Mouse (Mus musculus): ENCODE measurements around the gene Rora. TPM values are rescaled to one million over a fixed set of nuclear protein-coding genes. Genes with fewer than 3 reads are reported as not detected.

The Rora gene
- polyA plus RNA-seq, 1 experiment from 2014 or later = 6.6 TPM

- Histone ChIP-seq H3K27ac (replicated peaks) (no peak overlapping the region), H3K4me3 (no peak overlapping the region), H3K27me3 (replicated peaks; ENCODE audit: low read depth, poor library complexity, severe bottlenecking) (no peaks in the 10 kb centered on the region), H3K4me1 (peaks cover 5% of the 10 kb centered on the region; the same call in 1 of the 2 replicates), H3K9me3 (no peaks in the 10 kb centered on the region), H3K36me3 (replicated peaks) (no peaks in the 10 kb centered on the region)
- WGBS = 76% methylated on average over 7 of the region's 7 CpGs
- DNase-seq (ENCODE audit: low spot score) = no peak
Observed at GRCm38 (mm10) chr9:69165096-69165836, 511.7 kb downstream of the Rora start.

GRCm38 (mm10) chr9:69174061-69174460 lies 520.5 kb downstream of the Rora start:
- 78% methylated on average over 6 of the region's 6 CpGs for WGBS

GRCm38 (mm10) chr9:69174527-69175116 lies 521.0 kb downstream of the Rora start:
- Histone ChIP-seq H3K4me1 (0 out of 2 replicates have a peak, but pooled peaks cover 3% of the 10 kb centered on the region), H3K36me3 (replicated peaks) (no peaks in the 10 kb centered on the region), H3K27ac (replicated peaks) (no peak overlapping the region), H3K27me3 (replicated peaks; ENCODE audit: low read depth, poor library complexity, severe bottlenecking) (0 out of 2 replicates have a peak, but pooled peaks cover 4% of the 10 kb centered on the region), H3K9me3 (no peaks in the 10 kb centered on the region), H3K4me3 (no peak overlapping the region)
- no peak for DNase-seq (ENCODE audit: low spot score)
- 83% methylated on average over 10 of the region's 10 CpGs for WGBS

More at GRCm38 (mm10) chr9:69174061-69174460, 520.5 kb downstream of the Rora start:
- H3K27ac ChIP-seq (replicated peaks) = no peak overlapping the region
- no peaks in the 10 kb centered on the region for H3K36me3 ChIP-seq (replicated peaks)
- H3K9me3 ChIP-seq = no peaks in the 10 kb centered on the region
- no peak overlapping the region for H3K4me3 ChIP-seq
- 0 out of 2 replicates have a peak, but pooled peaks cover 3% of the 10 kb centered on the region for H3K4me1 ChIP-seq
- 0 out of 2 replicates have a peak, but pooled peaks cover 4% of the 10 kb centered on the region for H3K27me3 ChIP-seq (replicated peaks; ENCODE audit: low read depth, poor library complexity, severe bottlenecking)
- DNase-seq (ENCODE audit: low spot score) = no peak

- Histone ChIP-seq H3K9me3 (no peaks in the 10 kb centered on the region), H3K36me3 (replicated peaks) (no peaks in the 10 kb centered on the region), H3K27ac (replicated peaks) (no peak overlapping the region), H3K4me3 (no peak overlapping the region), H3K4me1 (peaks cover 23% of the 10 kb centered on the region), H3K27me3 (replicated peaks; ENCODE audit: low read depth, poor library complexity, severe bottlenecking) (0 out of 2 replicates have a peak, but pooled peaks cover 4% of the 10 kb centered on the region)
- DNase-seq (ENCODE audit: low spot score) = no peak
- WGBS = 95% methylated on average over 3 of the region's 3 CpGs
Observed at GRCm38 (mm10) chr9:69176988-69177387, 523.4 kb downstream of the Rora start.

GRCm38 (mm10) chr9:69179224-69179623 lies 525.6 kb downstream of the Rora start:
- no peaks in the 10 kb centered on the region for H3K36me3 ChIP-seq (replicated peaks)
- no peaks in the 10 kb centered on the region for H3K9me3 ChIP-seq
- 94% methylated on average over 8 of the region's 8 CpGs for WGBS
- H3K27me3 ChIP-seq (replicated peaks; ENCODE audit: low read depth, poor library complexity, severe bottlenecking) = 0 out of 2 replicates have a peak, but pooled peaks cover 4% of the 10 kb centered on the region
- DNase-seq (ENCODE audit: low spot score) = no peak
- peaks cover 33% of the 10 kb centered on the region for H3K4me1 ChIP-seq
- H3K4me3 ChIP-seq = no peak overlapping the region
- H3K27ac ChIP-seq (replicated peaks) = no peak overlapping the region

GRCm38 (mm10) chr9:69180961-69181360 lies 527.4 kb downstream of the Rora start:
- WGBS = 54% methylated on average over 3 of the region's 3 CpGs
- Histone ChIP-seq H3K27me3 (replicated peaks; ENCODE audit: low read depth, poor library complexity, severe bottlenecking) (0 out of 2 replicates have a peak, but pooled peaks cover 4% of the 10 kb centered on the region), H3K36me3 (replicated peaks) (no peaks in the 10 kb centered on the region), H3K4me3 (no peak overlapping the region), H3K4me1 (peaks cover 34% of the 10 kb centered on the region), H3K27ac (replicated peaks) (peak overlapping the region; percentile 62), H3K9me3 (no peaks in the 10 kb centered on the region)
- no peak for DNase-seq (ENCODE audit: low spot score)

- Histone ChIP-seq H3K4me1 (peaks cover 34% of the 10 kb centered on the region), H3K27me3 (replicated peaks; ENCODE audit: low read depth, poor library complexity, severe bottlenecking) (0 out of 2 replicates have a peak, but pooled peaks cover 4% of the 10 kb centered on the region), H3K27ac (replicated peaks) (peak overlapping the region; percentile 62), H3K9me3 (no peaks in the 10 kb centered on the region), H3K36me3 (replicated peaks) (no peaks in the 10 kb centered on the region), H3K4me3 (no peak overlapping the region)
- DNase-seq (ENCODE audit: low spot score) = peak; percentile 30
Observed at GRCm38 (mm10) chr9:69181411-69181810, 527.8 kb downstream of the Rora start.

- no peak overlapping the region for H3K4me3 ChIP-seq
- H3K36me3 ChIP-seq (replicated peaks) = no peaks in the 10 kb centered on the region
- WGBS = 66% methylated on average over 4 of the region's 4 CpGs
- peaks cover 34% of the 10 kb centered on the region for H3K4me1 ChIP-seq
- H3K27ac ChIP-seq (replicated peaks) = no peak overlapping the region
- no peaks in the 10 kb centered on the region for H3K27me3 ChIP-seq (replicated peaks; ENCODE audit: low read depth, poor library complexity, severe bottlenecking)
- H3K9me3 ChIP-seq = no peaks in the 10 kb centered on the region
- no peak for DNase-seq (ENCODE audit: low spot score)
Observed at GRCm38 (mm10) chr9:69183888-69184287, 530.3 kb downstream of the Rora start.

- 63% methylated on average over 1 of the region's 1 CpGs for WGBS
- Histone ChIP-seq H3K27ac (replicated peaks) (no peak overlapping the region), H3K4me3 (no peak overlapping the region), H3K27me3 (replicated peaks; ENCODE audit: low read depth, poor library complexity, severe bottlenecking) (no peaks in the 10 kb centered on the region), H3K4me1 (0 out of 2 replicates have a peak, but pooled peaks cover 5% of the 10 kb centered on the region), H3K36me3 (replicated peaks) (no peaks in the 10 kb centered on the region), H3K9me3 (no peaks in the 10 kb centered on the region)
- DNase-seq (ENCODE audit: low spot score) = no peak
Observed at GRCm38 (mm10) chr9:69190726-69191125, 537.1 kb downstream of the Rora start.

GRCm38 (mm10) chr9:69192446-69192845 lies 538.9 kb downstream of the Rora start:
- no peaks in the 10 kb centered on the region for H3K36me3 ChIP-seq (replicated peaks)
- WGBS = 89% methylated on average over 8 of the region's 8 CpGs

GRCm38 (mm10) chr9:69194638-69195605 lies 541.3 kb downstream of the Rora start:
- H3K4me1 ChIP-seq = 0 out of 2 replicates have a peak, but pooled peaks cover 5% of the 10 kb centered on the region
- no peak for DNase-seq (ENCODE audit: low spot score)
- H3K27ac ChIP-seq (replicated peaks) = no peak overlapping the region
- H3K36me3 ChIP-seq (replicated peaks) = no peaks in the 10 kb centered on the region
- H3K27me3 ChIP-seq (replicated peaks; ENCODE audit: low read depth, poor library complexity, severe bottlenecking) = no peaks in the 10 kb centered on the region
- 91% methylated on average over 13 of the region's 13 CpGs for WGBS
- H3K9me3 ChIP-seq = no peaks in the 10 kb centered on the region
- no peak overlapping the region for H3K4me3 ChIP-seq

More at GRCm38 (mm10) chr9:69192446-69192845, 538.9 kb downstream of the Rora start:
- Histone ChIP-seq H3K27ac (replicated peaks) (no peak overlapping the region), H3K4me1 (0 out of 2 replicates have a peak, but pooled peaks cover 5% of the 10 kb centered on the region), H3K27me3 (replicated peaks; ENCODE audit: low read depth, poor library complexity, severe bottlenecking) (no peaks in the 10 kb centered on the region), H3K4me3 (no peak overlapping the region), H3K9me3 (no peaks in the 10 kb centered on the region)
- no peak for DNase-seq (ENCODE audit: low spot score)

GRCm38 (mm10) chr9:69213796-69214195 lies 560.2 kb downstream of the Rora start:
- no peak overlapping the region for H3K4me3 ChIP-seq
- H3K36me3 ChIP-seq (replicated peaks) = no peaks in the 10 kb centered on the region
- no peak for DNase-seq (ENCODE audit: low spot score)
- WGBS = 82% methylated on average over 5 of the region's 5 CpGs
- no peak overlapping the region for H3K27ac ChIP-seq (replicated peaks)
- H3K4me1 ChIP-seq = peaks cover 5% of the 10 kb centered on the region; the same call in 1 of the 2 replicates
- H3K27me3 ChIP-seq (replicated peaks; ENCODE audit: low read depth, poor library complexity, severe bottlenecking) = no peaks in the 10 kb centered on the region
- no peaks in the 10 kb centered on the region for H3K9me3 ChIP-seq
